Mouse (Mus musculus) limb, embryonic 12.5 days (tissue): ENCODE measurements around the gene Phf7. TPM values are rescaled to one million over a fixed set of nuclear protein-coding genes. Genes with fewer than 3 reads are reported as not detected.

Experiments
- ATAC-seq: fragments of 200-750 bp; cut with Nextera tagmentation; 2 replicates; pipeline ENCODE4 v1.8.0; 2017; ENCODE audit warnings: low read depth, moderate TSS enrichment; ENCODE audit not compliant: insufficient number of reproducible peaks, insufficient read depth, low FRiP score, low TSS enrichment
- H3K27ac ChIP-seq: fragments of 300-500 bp; sonication (generic); 2 replicates; pipeline ENCODE4 v1.5.1; 2016; ENCODE audit warnings: mild to moderate bottlenecking, moderate library complexity
- H3K27me3 ChIP-seq: fragments of 300-500 bp; sonication (generic); 2 replicates; pipeline ENCODE4 v1.6.1; 2016; ENCODE audit warnings: mild to moderate bottlenecking, moderate library complexity
- H3K36me3 ChIP-seq: fragments of 300-500 bp; sonication (generic); 2 replicates; pipeline ENCODE4 v1.6.1; 2016; ENCODE audit warnings: mild to moderate bottlenecking, moderate library complexity
- H3K4me1 ChIP-seq: fragments of 300-500 bp; sonication (generic); replicated peaks from 2 replicates; pipeline ENCODE4 v1.6.1; 2016
- H3K4me2 ChIP-seq: fragments of 300-500 bp; sonication (generic); 2 replicates; pipeline ENCODE4 v1.6.1; 2016; ENCODE audit warnings: mild to moderate bottlenecking, moderate library complexity
- H3K4me3 ChIP-seq: fragments of 300-500 bp; sonication (generic); replicated peaks from 2 replicates; pipeline ENCODE4 v1.5.1; 2016; ENCODE audit warnings: mild to moderate bottlenecking
- H3K9ac ChIP-seq: fragments of 300-500 bp; sonication (generic); replicated peaks from 2 replicates; pipeline ENCODE4 v1.6.1; 2016; ENCODE audit warnings: mild to moderate bottlenecking, moderate library complexity
- H3K9me3 ChIP-seq: fragments of 300-500 bp; sonication (generic); 2 replicates; pipeline ENCODE4 v1.6.1; 2016; ENCODE audit warnings: mild to moderate bottlenecking, moderate library complexity
- WGBS: fragments of 180-500 bp; shearing (Covaris S2); methylation state at CpG from one replicate; pipeline ENCODE4 v1.1.7; 2016; 5-methylcytosine and 5-hydroxymethylcytosine counted together
- polyA plus RNA-seq: library from polyadenylated mRNA; unstranded; fragments of >200 nt; fragmentation: Nextera tagmentation; extraction: Ambion mirVana; gene quantifications from 2 replicates; pipeline ENCODE4 v1.2.1, GENCODE M21; 2016

Gene Phf7
- polyA plus RNA-seq, 1 experiment from 2014 or later = 13.5 TPM

DNA sequence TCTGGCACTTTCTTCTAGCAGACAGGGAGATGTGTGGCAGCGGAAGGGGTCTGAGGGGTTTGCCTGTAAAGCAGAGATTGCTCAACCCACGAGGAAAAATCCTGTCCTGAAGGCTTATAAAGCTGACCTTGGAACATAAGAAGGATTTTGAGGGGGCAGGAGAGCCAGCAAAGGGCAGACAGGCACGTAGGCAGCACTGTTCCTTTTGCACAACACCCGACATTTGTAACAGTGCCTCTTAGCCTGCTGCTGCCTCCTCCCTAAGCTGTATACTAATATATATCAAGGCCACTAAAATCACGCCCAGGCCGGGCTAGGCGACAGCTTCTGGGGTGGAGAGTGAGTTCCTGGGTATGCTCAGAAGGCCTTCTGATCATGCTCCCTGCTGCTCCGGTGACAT, 20.7 kb downstream of the Phf7 start:
- Histone ChIP-seq H3K4me1 (no peaks in the 10 kb centered on the region; the same call in 1 of the 2 replicates), H3K36me3 (no peaks in the 10 kb centered on the region), H3K27me3 (no peaks in the 10 kb centered on the region), H3K9ac (no peak overlapping the region), H3K4me2 (no peak overlapping the region), H3K4me3 (no peak overlapping the region), H3K27ac (no peak overlapping the region), H3K9me3 (no peaks in the 10 kb centered on the region)
- 63% methylated on average over 8 of the region's 8 CpGs for WGBS
- ATAC-seq = no peak

DNA sequence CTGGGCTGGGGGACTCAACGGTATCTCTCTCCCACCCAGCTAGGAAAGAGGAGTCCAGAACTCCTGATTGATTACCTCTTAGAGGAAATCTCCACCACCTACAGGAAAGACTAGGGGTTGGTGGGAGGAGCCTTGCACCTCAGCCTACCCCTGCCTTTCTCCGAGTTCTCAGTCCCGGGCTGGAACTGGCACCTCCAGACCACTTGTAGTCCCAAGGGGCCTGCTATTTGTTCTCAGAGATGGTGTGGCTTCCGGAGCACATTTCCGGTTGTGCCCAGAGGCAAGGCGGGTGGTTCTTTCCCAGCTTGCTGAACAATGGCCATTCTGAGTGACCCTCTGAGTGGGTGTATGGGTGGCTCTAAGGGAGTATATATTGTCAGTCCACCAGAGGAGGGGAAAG, 22.9 kb downstream of the Phf7 start:
- no peaks in the 10 kb centered on the region for H3K27me3 ChIP-seq
- H3K9ac ChIP-seq = no peak overlapping the region
- H3K4me3 ChIP-seq = no peak overlapping the region
- H3K4me2 ChIP-seq = no peak overlapping the region
- H3K36me3 ChIP-seq = no peaks in the 10 kb centered on the region
- ATAC-seq = no peak
- H3K27ac ChIP-seq = no peak overlapping the region
- no peaks in the 10 kb centered on the region for H3K9me3 ChIP-seq
- WGBS = 74% methylated on average over 6 of the region's 6 CpGs
- H3K4me1 ChIP-seq = no peaks in the 10 kb centered on the region; the same call in 1 of the 2 replicates

DNA sequence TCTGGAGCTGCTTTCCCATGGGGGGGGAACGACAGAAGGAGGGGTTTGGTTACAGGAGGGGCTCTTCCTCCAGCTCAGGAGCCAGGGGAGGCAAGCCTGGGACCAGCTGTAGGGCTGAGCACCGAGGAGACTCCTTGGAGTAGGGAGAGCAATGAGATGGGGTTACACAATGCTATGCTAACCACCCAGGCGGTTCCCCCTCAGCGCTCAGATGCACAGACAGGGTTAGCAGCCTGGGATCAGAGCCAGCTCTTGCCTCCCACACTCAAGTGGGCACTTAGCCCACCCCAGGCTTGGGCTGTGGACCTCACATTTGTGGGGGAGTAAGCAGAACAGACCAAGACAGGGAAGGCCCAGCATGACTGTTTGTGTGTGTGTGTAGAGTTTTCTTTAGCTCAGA, 24.1 kb downstream of the Phf7 start:
- Histone ChIP-seq H3K9me3 (no peaks in the 10 kb centered on the region), H3K4me3 (no peak overlapping the region), H3K9ac (no peak overlapping the region), H3K36me3 (no peaks in the 10 kb centered on the region), H3K4me1 (no peaks in the 10 kb centered on the region; the same call in 1 of the 2 replicates), H3K27ac (no peak overlapping the region), H3K27me3 (no peaks in the 10 kb centered on the region), H3K4me2 (no peak overlapping the region)
- 70% methylated on average over 4 of the region's 4 CpGs for WGBS
- ATAC-seq = no peak; the same call in 1 of the 2 replicates

DNA sequence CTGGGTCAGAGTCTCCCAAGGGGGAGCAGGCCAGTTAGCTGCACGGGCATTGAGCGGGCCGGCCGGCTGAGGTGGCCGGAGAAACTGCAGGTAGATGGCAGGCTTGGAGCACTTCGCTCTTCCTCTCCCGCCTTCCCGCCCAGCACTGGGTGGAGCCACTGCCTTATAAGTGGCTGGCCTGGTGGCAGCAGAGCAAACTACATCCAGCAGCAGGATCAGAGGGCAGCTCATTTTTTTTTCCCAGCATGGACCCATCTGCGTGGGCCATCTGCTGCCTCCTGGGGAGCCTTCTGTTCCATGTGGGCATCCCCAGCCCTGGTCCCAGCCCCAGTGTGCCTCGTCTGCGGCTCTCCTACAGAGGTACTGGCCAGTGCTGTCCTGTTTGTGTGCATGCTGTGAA, 33.5 kb downstream of the Phf7 start, which contains the start of gene Sema3g:
Gene Sema3g (plus strand): TSS at position 195 of the 400 bp plus-strand sequence.
- Histone ChIP-seq H3K4me3 (no peak within 1 kb of the TSS; the same call in 1 of the 2 replicates), H3K9ac (peak within 1 kb of the TSS; percentile 23; the same call in 1 of the 2 replicates)

DNA sequence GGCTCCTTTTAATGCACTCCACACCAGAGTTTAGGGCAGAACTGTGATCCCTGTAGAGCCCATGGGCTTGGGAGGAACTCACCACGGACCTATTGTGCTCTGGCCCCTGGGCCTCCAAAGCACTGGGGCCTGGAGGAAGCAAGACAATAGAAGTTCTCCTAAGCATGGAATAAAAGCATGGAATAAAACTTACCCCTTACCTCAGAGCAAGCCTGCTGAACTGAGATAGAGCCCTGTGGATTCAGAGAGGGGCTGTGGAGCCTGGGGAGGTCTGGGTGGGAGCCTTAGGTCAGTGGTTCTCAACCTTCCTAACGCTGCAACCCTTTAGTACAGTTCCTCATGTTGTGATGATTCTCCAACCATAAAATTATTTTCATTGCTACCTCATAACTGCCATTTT, 34.3 kb downstream of the Phf7 start, which contains the start of gene Nisch:
Gene Nisch (minus strand): TSS at position 101 of the 400 bp plus-strand sequence.
- H3K9ac ChIP-seq = peak within 1 kb of the TSS; percentile 23; the same call in 1 of the 2 replicates
- no peaks in the 10 kb centered on the region for H3K36me3 ChIP-seq
- peak within 1 kb of the TSS; percentile 36 for H3K4me2 ChIP-seq
- H3K4me3 ChIP-seq = no peak within 1 kb of the TSS; the same call in 1 of the 2 replicates
- no peaks in the 10 kb centered on the region; the same call in 1 of the 2 replicates for H3K27me3 ChIP-seq
- H3K9me3 ChIP-seq = no peaks in the 10 kb centered on the region
- 74% methylated on average over 2 of the region's 2 CpGs for WGBS
- H3K27ac ChIP-seq = 0 out of 2 replicates have a peak within 1 kb of the TSS, but pooled peaks have one; percentile 17
- peaks cover 22% of the 10 kb centered on the region for H3K4me1 ChIP-seq
- ATAC-seq = no peak

More for the DNA sequence above, 33.5 kb downstream of the Phf7 start, which contains the start of gene Sema3g:
- ATAC-seq = peak; percentile 52; the same call in 1 of the 2 replicates
- peaks cover 22% of the 10 kb centered on the region for H3K4me1 ChIP-seq
- no peaks in the 10 kb centered on the region; the same call in 1 of the 2 replicates for H3K27me3 ChIP-seq
- H3K36me3 ChIP-seq = no peaks in the 10 kb centered on the region
- WGBS = 6% methylated on average over 11 of the region's 11 CpGs
- no peaks in the 10 kb centered on the region for H3K9me3 ChIP-seq
- no peak within 1 kb of the TSS for H3K27ac ChIP-seq
- peak within 1 kb of the TSS; percentile 36 for H3K4me2 ChIP-seq

DNA sequence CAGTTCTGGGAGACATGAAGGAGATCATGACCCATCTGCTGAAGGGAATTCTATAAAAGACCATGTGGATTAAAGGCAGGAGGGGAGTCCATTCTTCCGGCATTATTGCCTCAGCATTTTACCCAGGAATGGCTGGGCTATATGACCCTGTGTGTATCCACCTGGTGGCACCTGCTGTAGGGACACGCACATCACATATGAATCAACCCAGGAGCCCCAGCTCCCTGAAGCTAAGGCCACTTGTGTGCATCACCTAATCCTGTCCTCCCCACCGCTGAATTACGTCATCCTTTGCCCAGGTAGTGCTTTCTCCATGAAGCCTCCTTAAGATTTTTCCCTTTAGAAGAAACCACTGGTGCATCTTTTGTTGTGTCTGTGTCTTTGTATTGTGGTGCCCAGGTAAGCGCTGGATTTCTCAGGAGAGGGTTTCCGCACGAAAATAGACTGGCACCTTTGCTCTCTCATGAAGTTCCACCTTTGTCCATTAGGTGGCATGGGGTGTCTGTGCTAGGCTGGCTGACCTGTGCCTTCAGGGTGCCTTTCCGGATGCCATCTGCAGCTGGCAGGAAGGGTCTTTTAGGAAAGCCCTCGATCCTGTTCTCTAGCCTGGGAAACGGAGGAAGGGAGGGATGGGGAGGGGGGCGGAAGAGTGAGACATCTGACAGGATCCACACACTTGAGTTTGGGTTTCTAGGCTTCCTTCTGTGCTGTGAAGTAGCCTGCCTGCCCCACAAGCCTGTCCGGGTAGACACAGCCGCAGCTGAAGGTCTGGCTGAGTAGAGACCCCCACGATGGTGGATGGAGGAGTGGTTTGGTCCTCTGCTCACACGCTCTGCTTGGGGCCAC, 35.7 kb downstream of the Phf7 start:
- H3K9me3 ChIP-seq = no peaks in the 10 kb centered on the region
- 0 out of 2 replicates have a peak overlapping the region, but pooled peaks have one; percentile 17 for H3K27ac ChIP-seq
- H3K9ac ChIP-seq = no peak overlapping the region
- no peaks in the 10 kb centered on the region; the same call in 1 of the 2 replicates for H3K27me3 ChIP-seq
- ATAC-seq = no peak
- 34% methylated on average over 15 of the region's 15 CpGs for WGBS
- H3K4me1 ChIP-seq = peaks cover 17% of the 10 kb centered on the region
- H3K4me2 ChIP-seq = peak overlapping the region; percentile 11; the same call in 1 of the 2 replicates
- H3K36me3 ChIP-seq = no peaks in the 10 kb centered on the region
- H3K4me3 ChIP-seq = no peak overlapping the region

DNA sequence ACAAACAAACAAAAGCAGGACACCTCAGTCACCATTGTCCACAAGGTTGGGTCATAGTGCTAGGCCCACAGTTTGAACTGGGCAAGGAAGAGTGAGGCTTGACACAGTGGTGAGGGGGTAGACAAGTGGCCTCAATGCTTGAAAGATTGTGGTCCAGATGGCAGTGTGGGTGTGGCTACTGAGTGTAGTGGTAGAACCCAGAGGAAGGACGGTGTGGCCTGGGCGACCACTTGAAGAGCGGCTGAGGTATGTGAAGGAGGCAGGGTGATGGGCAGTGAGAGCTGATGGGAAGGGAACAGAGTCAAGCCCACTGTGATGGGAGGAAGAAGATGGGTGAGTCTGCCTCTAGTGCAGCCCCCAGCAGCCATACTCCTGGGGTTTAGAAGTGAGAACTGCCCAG, 36.4 kb downstream of the Phf7 start:
- no peak for ATAC-seq
- Histone ChIP-seq H3K9ac (no peak overlapping the region), H3K4me3 (no peak overlapping the region), H3K4me1 (peaks cover 16% of the 10 kb centered on the region), H3K9me3 (no peaks in the 10 kb centered on the region), H3K4me2 (no peak overlapping the region), H3K27ac (no peak overlapping the region), H3K36me3 (no peaks in the 10 kb centered on the region), H3K27me3 (no peaks in the 10 kb centered on the region; the same call in 1 of the 2 replicates)
- WGBS = 83% methylated on average over 3 of the region's 3 CpGs

DNA sequence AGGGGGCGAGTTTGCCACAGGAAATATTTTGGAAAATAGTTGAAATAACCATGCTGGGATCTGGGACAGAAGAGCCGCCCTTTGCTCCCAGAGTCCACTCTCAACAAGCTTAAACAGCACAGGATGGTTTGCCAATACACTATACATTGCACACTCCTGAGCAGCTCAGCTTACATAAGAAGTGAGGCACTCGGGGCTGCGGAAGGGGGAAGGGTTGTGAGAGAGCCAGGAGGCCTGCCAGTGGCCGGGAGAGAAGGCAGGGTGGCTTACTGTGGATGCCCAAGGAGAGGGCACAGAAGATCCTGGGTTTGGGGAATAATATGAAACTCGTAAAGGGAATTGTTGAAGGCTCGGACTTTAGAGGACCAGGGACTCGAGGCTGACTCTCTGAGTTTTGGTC, 37.2 kb downstream of the Phf7 start:
- H3K4me2 ChIP-seq = no peak overlapping the region
- H3K4me3 ChIP-seq = no peak overlapping the region
- no peaks in the 10 kb centered on the region; the same call in 1 of the 2 replicates for H3K27me3 ChIP-seq
- no peak overlapping the region for H3K27ac ChIP-seq
- ATAC-seq = no peak
- H3K4me1 ChIP-seq = peaks cover 16% of the 10 kb centered on the region
- H3K9me3 ChIP-seq = no peaks in the 10 kb centered on the region
- WGBS = 61% methylated on average over 8 of the region's 8 CpGs
- no peaks in the 10 kb centered on the region for H3K36me3 ChIP-seq
- no peak overlapping the region for H3K9ac ChIP-seq

DNA sequence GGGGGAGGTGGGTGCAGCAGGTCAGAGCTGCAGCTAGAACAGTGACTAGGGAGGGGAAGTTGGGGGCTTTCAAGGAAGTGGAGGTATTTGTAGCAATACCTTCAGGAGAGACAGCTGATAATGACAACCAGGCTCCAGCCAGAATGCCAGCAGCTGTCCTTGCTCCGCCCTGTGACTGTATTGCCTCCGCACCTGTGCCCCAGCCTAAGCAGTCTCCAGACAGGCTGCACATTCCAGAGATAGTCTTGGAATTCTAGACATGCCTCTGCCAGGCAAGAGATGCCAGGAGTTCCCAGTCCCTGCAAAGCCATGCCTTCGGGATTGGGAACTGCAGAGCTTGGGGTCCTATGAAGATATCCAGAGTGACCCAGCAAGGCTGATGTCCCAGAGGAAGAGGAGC, 38.6 kb downstream of the Phf7 start:
- H3K9ac ChIP-seq = no peak overlapping the region
- no peak overlapping the region for H3K4me2 ChIP-seq
- H3K9me3 ChIP-seq = no peaks in the 10 kb centered on the region
- H3K4me1 ChIP-seq = peaks cover 11% of the 10 kb centered on the region
- no peak overlapping the region for H3K4me3 ChIP-seq
- no peaks in the 10 kb centered on the region; the same call in 1 of the 2 replicates for H3K27me3 ChIP-seq
- no peaks in the 10 kb centered on the region for H3K36me3 ChIP-seq
- no peak overlapping the region for H3K27ac ChIP-seq
- ATAC-seq = no peak
- WGBS = 77% methylated on average over 3 of the region's 3 CpGs

DNA sequence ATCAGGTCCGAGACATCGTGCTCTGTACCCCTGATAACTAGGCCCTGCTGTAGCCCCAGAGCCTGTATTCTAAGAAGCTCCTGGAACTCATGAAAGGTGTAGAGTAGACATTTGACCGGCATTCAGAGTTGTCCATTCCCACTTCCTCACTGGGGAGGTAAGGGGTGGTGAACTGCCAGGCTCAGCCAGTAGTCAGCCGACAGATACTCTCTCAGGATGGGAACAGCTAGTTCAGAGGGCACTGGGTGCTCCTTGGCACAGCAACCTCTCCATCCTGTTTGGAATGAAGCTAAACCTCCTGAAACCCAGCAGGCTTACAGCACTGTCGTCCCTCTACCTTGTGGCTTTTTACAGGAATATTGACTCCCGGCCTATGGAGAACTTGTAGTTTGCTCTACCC, 39.3 kb downstream of the Phf7 start:
- no peak overlapping the region for H3K27ac ChIP-seq
- no peaks in the 10 kb centered on the region; the same call in 1 of the 2 replicates for H3K27me3 ChIP-seq
- no peak overlapping the region for H3K4me3 ChIP-seq
- no peak overlapping the region for H3K4me2 ChIP-seq
- no peak for ATAC-seq
- no peak overlapping the region for H3K9ac ChIP-seq
- no peaks in the 10 kb centered on the region for H3K9me3 ChIP-seq
- 84% methylated on average over 6 of the region's 6 CpGs for WGBS
- H3K4me1 ChIP-seq = peaks cover 12% of the 10 kb centered on the region
- no peaks in the 10 kb centered on the region for H3K36me3 ChIP-seq

DNA sequence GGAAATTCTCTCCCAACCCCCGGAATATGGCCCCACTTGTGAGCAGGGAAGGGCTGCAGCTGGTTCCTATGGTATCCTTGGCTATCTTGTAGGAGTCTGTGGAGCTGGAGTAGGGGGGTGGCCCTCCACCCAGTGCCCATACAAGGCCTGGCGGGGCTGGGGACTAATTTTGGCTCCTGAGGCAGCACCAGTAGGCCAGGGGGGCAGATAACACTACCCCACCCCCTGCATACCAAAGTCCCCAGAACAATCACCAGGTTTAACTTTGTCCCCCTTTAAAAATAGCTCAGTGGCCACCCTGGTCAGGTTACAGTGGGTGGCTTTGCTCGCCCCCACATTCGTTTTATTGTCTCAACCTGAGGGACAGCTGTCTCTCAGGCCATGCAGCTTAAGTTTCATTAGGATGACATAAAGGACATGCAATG, 42.0 kb downstream of the Phf7 start:
- Histone ChIP-seq H3K27me3 (no peaks in the 10 kb centered on the region), H3K36me3 (peaks cover 7% of the 10 kb centered on the region), H3K27ac (no peak overlapping the region), H3K4me3 (no peak overlapping the region), H3K9ac (no peak overlapping the region), H3K9me3 (no peaks in the 10 kb centered on the region), H3K4me2 (no peak overlapping the region), H3K4me1 (peaks cover 17% of the 10 kb centered on the region)
- 62% methylated on average over 4 of the region's 4 CpGs for WGBS
- no peak for ATAC-seq
